Mouse (Mus musculus) common myeloid progenitor, adult 5-6 weeks (primary cell): ENCODE data around the gene Arhgap18. TPM values are rescaled to one million over a fixed set of nuclear protein-coding genes. Genes with fewer than 3 reads are reported as not detected.

ENCODE experiments used
- ATAC-seq: replicated peaks from 2 replicates; pipeline ENCODE4 v1.8.0; 2016; ENCODE audit warnings: low read depth, mild to moderate bottlenecking, moderate TSS enrichment, inconsistent platforms; ENCODE audit not compliant: poor library complexity, severe bottlenecking
- total RNA-seq: library from RNA; stranded (forward); fragments of 200-1000, 187-1606 nt; gene quantifications from 2 replicates; pipeline ENCODE4 v1.2.3, GENCODE M21; 2017

The Arhgap18 gene
- total RNA-seq, 1 experiment from 2014 or later, result 68.5 TPM

GRCm38 (mm10) chr10:26825246-26825889 is 72.1 kb downstream of the Arhgap18 start:
- no peak for ATAC-seq

- ATAC-seq, result peak; percentile 19; the same call in 1 of the 2 replicates
Measured at GRCm38 (mm10) chr10:26827315-26827714, 74.1 kb downstream of the Arhgap18 start.

- ATAC-seq, result peak; percentile 61
Measured at GRCm38 (mm10) chr10:26828412-26829137, 75.4 kb downstream of the Arhgap18 start.

- ATAC-seq, result no peak
Measured at GRCm38 (mm10) chr10:26832068-26832467, 78.8 kb downstream of the Arhgap18 start.

- no peak for ATAC-seq
Measured at GRCm38 (mm10) chr10:26832669-26833249, 79.5 kb downstream of the Arhgap18 start.

GRCm38 (mm10) chr10:26833393-26833792 is 80.2 kb downstream of the Arhgap18 start:
- ATAC-seq, result no peak

- ATAC-seq, result no peak
Measured at GRCm38 (mm10) chr10:26849311-26849710, 96.1 kb downstream of the Arhgap18 start.

- ATAC-seq, result no peak
Measured at GRCm38 (mm10) chr10:26849854-26850253, 96.6 kb downstream of the Arhgap18 start.

- ATAC-seq, result no peak
Measured at GRCm38 (mm10) chr10:26854556-26855100, 101.4 kb downstream of the Arhgap18 start.

- no peak for ATAC-seq
Measured at GRCm38 (mm10) chr10:26855851-26856535, 102.8 kb downstream of the Arhgap18 start.

GRCm38 (mm10) chr10:26857583-26857982 is 104.4 kb downstream of the Arhgap18 start:
- ATAC-seq, result no peak

- ATAC-seq, result no peak
Measured at GRCm38 (mm10) chr10:26858537-26858936, 105.3 kb downstream of the Arhgap18 start.

GRCm38 (mm10) chr10:26861231-26861630 is 108.0 kb downstream of the Arhgap18 start:
- no peak for ATAC-seq

GRCm38 (mm10) chr10:26862207-26862606 is 109.0 kb downstream of the Arhgap18 start:
- ATAC-seq, result no peak

- no peak for ATAC-seq
Measured at GRCm38 (mm10) chr10:26863982-26864381, 110.8 kb downstream of the Arhgap18 start.

- no peak for ATAC-seq
Measured at GRCm38 (mm10) chr10:26870802-26871201, 117.6 kb downstream of the Arhgap18 start.

GRCm38 (mm10) chr10:26877309-26877708 is 124.1 kb downstream of the Arhgap18 start:
- no peak for ATAC-seq

GRCm38 (mm10) chr10:26878924-26879600 is 125.8 kb downstream of the Arhgap18 start:
- no peak for ATAC-seq

- ATAC-seq, result no peak
Measured at GRCm38 (mm10) chr10:26884949-26885348, 131.7 kb downstream of the Arhgap18 start.

- ATAC-seq, result no peak
Measured at GRCm38 (mm10) chr10:26889226-26889625, 136.0 kb downstream of the Arhgap18 start.
